Mouse (Mus musculus): ENCODE results near the gene Ddx56.
"Not testable (repeated sequence)": the region's sequence is repeated elsewhere in the genome, so short reads cannot be mapped to it uniquely, and the experiment has no call there.

Gene Ddx56

DNA sequence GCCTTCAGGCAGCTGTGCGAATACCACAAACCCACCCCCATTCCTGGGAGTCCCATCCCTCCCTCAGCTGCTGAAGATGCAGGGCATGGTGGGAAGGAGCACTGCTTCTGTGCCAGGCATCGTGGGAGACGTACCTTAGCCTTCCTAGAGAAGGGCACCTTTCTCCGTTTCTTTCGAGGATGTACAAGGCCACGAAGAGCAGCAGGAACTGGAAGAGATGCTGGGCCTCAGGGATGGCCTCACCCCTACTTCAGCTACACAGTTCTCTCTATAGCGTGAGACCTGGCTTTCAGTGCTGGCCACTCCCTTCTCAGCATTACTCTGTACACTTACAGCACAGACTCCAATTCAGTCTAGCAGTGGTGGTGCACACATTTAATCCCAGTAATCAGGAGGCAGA is 8.2 kb downstream of the Ddx56 start:
- DNase-seq, result no peak

DNA sequence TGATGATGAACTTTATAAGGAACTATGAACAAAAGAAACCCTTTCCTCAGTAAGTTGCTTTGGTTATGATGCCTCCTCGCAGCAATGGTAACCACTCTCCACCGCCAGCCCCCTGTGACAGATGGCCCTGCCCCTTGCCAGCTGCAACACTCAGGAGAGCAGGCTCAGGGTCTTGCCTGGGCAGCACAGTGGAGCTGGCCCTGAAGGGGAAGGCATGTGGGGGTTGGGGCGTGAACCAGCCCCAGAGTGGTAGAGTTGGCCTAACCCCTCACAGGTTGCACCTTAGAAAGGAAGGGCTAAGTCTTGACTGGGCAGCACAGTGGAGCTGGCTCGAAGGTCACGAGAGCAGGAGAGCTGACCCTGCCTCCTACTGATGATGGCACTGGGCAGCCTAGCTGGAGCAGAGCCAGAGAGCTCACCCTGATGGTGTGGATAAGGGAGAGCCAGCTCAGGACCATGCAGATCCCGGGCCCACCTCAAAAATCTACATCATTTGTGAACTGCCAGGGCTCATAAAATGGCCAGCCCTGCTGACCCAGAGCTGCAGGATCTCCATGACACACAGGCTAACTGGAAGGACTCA is 11.0 kb downstream of the Ddx56 start:
- no peak for DNase-seq

- DNase-seq, result not testable (repeated sequence)
Measured at GRCm38 (mm10) chr11:6254602-6255001, 13.0 kb downstream of the Ddx56 start.

DNA sequence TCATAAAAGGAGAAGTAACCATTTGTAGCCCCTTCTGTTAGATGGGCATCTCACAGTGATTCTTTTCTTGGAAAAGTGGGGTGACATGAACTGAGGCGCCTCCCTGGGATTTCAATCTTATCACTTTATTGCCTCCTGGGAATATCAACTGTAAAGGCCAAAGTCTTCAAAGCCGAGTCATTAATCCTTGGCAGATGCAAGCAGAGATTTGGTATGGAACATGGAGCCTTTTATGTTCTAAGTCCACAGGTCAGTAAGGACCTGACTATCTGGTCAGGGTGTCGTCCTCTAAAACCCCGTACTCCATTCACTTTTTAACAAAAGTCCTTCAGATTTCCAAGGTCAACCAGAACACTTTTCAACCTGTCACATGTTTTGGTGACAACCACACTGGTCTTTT is 14.7 kb downstream of the Ddx56 start:
- no peak for DNase-seq

- DNase-seq, result no peak
Measured at GRCm38 (mm10) chr11:6252248-6252647, 15.3 kb downstream of the Ddx56 start.

- no peak for DNase-seq
Measured at GRCm38 (mm10) chr11:6244707-6245106, 22.9 kb downstream of the Ddx56 start.

DNA sequence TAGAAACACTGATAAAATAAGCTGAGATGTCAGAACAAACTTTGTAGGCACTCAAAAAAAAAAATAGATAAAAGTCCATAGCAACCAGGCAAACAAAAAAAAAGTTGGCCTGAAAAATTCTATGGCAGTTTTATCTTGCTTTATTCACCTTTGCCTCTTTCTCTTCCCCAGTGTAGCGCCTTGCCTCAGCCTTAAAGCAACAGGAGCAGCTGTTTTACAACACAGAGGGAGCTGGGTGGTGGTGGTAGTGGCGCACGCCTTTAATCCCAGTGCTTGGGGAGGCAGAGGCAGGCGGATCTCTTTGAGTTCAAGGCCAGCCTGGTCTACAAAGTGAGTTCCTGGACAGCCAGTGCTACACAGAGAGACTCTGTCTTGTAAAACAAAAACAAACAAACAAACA is 34.5 kb downstream of the Ddx56 start:
- no peak for DNase-seq

DNA sequence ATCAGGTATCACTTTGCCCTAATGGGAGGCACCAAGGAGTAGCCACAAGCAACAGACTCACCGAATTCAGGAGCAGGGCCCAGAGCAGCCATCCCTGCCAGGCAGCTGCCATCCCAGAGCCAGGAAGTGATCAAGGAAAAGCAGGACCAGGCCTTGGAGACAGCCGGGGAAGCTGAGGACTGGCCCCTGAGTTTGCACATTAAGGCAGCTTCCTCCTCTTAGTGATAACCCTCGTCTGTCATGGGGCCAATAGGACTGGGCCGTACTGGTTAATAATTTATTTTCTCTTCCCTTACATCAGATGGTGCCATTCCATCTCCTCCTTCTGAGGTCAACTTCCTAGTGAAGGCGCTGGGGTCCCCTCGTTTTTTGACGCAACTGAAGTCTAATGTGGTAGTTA is 37.6 kb downstream of the Ddx56 start, which contains the start of gene Npc1l1:
Gene Npc1l1 (minus strand): TSS at position 132 of the 400 bp plus-strand sequence.
- no peak for DNase-seq

- DNase-seq, result no peak
Measured at GRCm38 (mm10) chr11:6224541-6225229, 42.9 kb downstream of the Ddx56 start.

- no peak for DNase-seq
Measured at GRCm38 (mm10) chr11:6222187-6222586, 45.4 kb downstream of the Ddx56 start.

GRCm38 (mm10) chr11:6219967-6220366 is 47.6 kb downstream of the Ddx56 start:
- no peak for DNase-seq

GRCm38 (mm10) chr11:6218189-6218896 is 49.2 kb downstream of the Ddx56 start:
- no peak for DNase-seq

DNA sequence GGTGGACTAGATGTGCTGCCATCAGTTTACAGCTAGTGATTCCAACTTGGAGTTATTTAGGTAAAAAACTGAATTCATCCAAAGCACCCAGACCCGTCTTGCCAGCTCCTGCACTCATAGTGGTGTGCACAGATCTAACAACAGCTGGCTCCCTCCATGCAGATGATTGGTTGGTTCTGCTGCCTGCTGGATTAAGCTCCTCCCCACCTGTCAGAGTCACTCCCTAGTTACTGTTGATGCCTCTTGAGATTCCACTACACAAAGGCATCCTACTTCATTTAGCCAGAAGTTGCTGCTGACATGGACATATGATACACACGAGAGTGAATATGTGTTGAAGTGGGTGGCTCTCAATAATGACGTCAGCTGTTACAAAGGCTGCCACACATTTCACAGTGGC is 50.7 kb downstream of the Ddx56 start:
- no peak for DNase-seq
